Mouse (Mus musculus): ENCODE results near the gene Grb10. TPM values are rescaled to one million over a fixed set of nuclear protein-coding genes. Genes with fewer than 3 reads are reported as not detected.

Gene Grb10
- polyA plus RNA-seq, 2 experiments = 243 to 644 TPM

- no peak for ATAC-seq (ENCODE audit: low FRiP score, low read depth)
- 83% methylated on average over 5 of the region's 5 CpGs for WGBS
- H3K9me3 ChIP-seq (ENCODE audit: control insufficient read depth, low read length) = no peaks in the 10 kb centered on the region
- no peak overlapping the region for H3K9ac ChIP-seq (ENCODE audit: low read depth, low read length, severe bottlenecking)
- no peak overlapping the region for H3K4me2 ChIP-seq (replicated peaks; ENCODE audit: low read depth, low read length, severe bottlenecking)
- H3K4me1 ChIP-seq (ENCODE audit: control insufficient read depth, insufficient read depth, low read length) = peaks cover 10% of the 10 kb centered on the region; the same call in 1 of the 2 replicates
- no peak overlapping the region for H3K4me3 ChIP-seq (replicated peaks; ENCODE audit: low read length)
- TF ChIP-seq POLR2A (IDR thresholded peaks at IDR 0.05; ENCODE audit: borderline replicate concordance, extremely low read depth, insufficient read depth, insufficient read length) = no peak
- no peaks in the 10 kb centered on the region for H3K27me3 ChIP-seq (ENCODE audit: control insufficient read depth, insufficient read depth, low read length)
- DNase-seq (ENCODE audit: low spot score) = no peak
- H3K36me3 ChIP-seq (ENCODE audit: control insufficient read depth, insufficient read depth, low read length) = peaks cover 86% of the 10 kb centered on the region
- H3K27ac ChIP-seq (replicated peaks; ENCODE audit: low read depth, low read length) = no peak overlapping the region
Measured at GRCm38 (mm10) chr11:11940833-11941681, 97.4 kb downstream of the Grb10 start.

GRCm38 (mm10) chr11:11939611-11940010 is 98.9 kb downstream of the Grb10 start:
- WGBS = 70% methylated on average over 3 of the region's 3 CpGs

GRCm38 (mm10) chr11:11938591-11938990 is 99.9 kb downstream of the Grb10 start:
- Histone ChIP-seq H3K9ac (ENCODE audit: low read depth, low read length, severe bottlenecking) (no peak overlapping the region), H3K27me3 (ENCODE audit: control insufficient read depth, insufficient read depth, low read length) (no peaks in the 10 kb centered on the region), H3K27ac (replicated peaks; ENCODE audit: low read depth, low read length) (no peak overlapping the region; the same call in 1 of the 2 replicates), H3K4me1 (ENCODE audit: control insufficient read depth, insufficient read depth, low read length) (peaks cover 10% of the 10 kb centered on the region; the same call in 1 of the 2 replicates), H3K36me3 (ENCODE audit: control insufficient read depth, insufficient read depth, low read length) (peaks cover 86% of the 10 kb centered on the region), H3K4me2 (replicated peaks; ENCODE audit: low read depth, low read length, severe bottlenecking) (no peak overlapping the region), H3K4me3 (replicated peaks; ENCODE audit: low read length) (no peak overlapping the region), H3K9me3 (ENCODE audit: control insufficient read depth, low read length) (no peaks in the 10 kb centered on the region)
- WGBS = 90% methylated on average over 1 of the region's 1 CpGs
- no peak for ATAC-seq (ENCODE audit: low FRiP score, low read depth)
- TF ChIP-seq POLR2A (IDR thresholded peaks at IDR 0.05; ENCODE audit: borderline replicate concordance, extremely low read depth, insufficient read depth, insufficient read length) = no peak
- no peak for DNase-seq (ENCODE audit: low spot score)

More at GRCm38 (mm10) chr11:11939611-11940010, 98.9 kb downstream of the Grb10 start:
- no peak for DNase-seq (ENCODE audit: low spot score)
- Histone ChIP-seq H3K36me3 (ENCODE audit: control insufficient read depth, insufficient read depth, low read length) (peaks cover 88% of the 10 kb centered on the region), H3K9ac (ENCODE audit: low read depth, low read length, severe bottlenecking) (no peak overlapping the region), H3K27me3 (ENCODE audit: control insufficient read depth, insufficient read depth, low read length) (no peaks in the 10 kb centered on the region), H3K9me3 (ENCODE audit: control insufficient read depth, low read length) (no peaks in the 10 kb centered on the region), H3K4me2 (replicated peaks; ENCODE audit: low read depth, low read length, severe bottlenecking) (no peak overlapping the region), H3K27ac (replicated peaks; ENCODE audit: low read depth, low read length) (no peak overlapping the region), H3K4me1 (ENCODE audit: control insufficient read depth, insufficient read depth, low read length) (peaks cover 10% of the 10 kb centered on the region; the same call in 1 of the 2 replicates), H3K4me3 (replicated peaks; ENCODE audit: low read length) (no peak overlapping the region)
- no peak for TF ChIP-seq POLR2A (IDR thresholded peaks at IDR 0.05; ENCODE audit: borderline replicate concordance, extremely low read depth, insufficient read depth, insufficient read length)
- ATAC-seq (ENCODE audit: low FRiP score, low read depth) = no peak

DNA sequence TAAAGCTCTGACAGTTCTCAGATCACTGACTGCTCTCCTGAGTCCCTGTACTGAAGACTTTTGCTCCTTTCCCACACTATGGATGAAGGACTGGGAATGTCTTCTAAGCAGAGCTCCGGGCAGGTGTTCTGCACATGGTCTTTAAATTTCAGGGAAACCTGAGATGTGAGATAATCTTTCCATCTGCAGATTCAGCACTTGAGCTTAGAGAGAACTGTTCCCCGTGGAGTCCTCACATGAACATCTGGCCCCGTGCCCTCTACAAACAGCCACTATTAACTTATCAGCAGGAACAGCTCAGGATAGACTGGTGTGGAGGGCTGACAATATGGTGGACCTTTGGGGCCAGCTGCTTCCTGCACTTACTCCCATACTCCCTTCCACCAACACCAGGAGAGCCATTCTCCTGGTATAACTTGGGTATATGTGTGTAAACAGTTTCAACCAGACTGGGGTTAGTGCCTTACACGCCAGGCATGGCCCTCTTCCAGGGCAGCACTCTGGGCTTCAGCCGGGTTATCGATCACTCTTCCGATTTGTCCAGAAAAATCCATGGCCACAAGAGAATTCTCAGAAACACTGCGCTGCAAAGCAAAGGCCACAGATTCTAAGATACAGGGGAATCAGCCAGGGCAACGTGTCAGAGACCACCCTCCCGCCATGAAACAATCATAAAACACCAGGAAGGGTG is 101.0 kb downstream of the Grb10 start:
- H3K9ac ChIP-seq (ENCODE audit: low read depth, low read length, severe bottlenecking) = no peak overlapping the region
- WGBS = 62% methylated on average over 10 of the region's 10 CpGs
- DNase-seq (ENCODE audit: low spot score) (peak; percentile 79), ATAC-seq (ENCODE audit: low FRiP score, low read depth) (peak; percentile 89)
- H3K9me3 ChIP-seq (ENCODE audit: control insufficient read depth, low read length) = no peaks in the 10 kb centered on the region
- H3K27ac ChIP-seq (replicated peaks; ENCODE audit: low read depth, low read length) = peak overlapping the region; percentile 50; the same call in 1 of the 2 replicates
- H3K27me3 ChIP-seq (ENCODE audit: control insufficient read depth, insufficient read depth, low read length) = no peaks in the 10 kb centered on the region
- H3K4me2 ChIP-seq (replicated peaks; ENCODE audit: low read depth, low read length, severe bottlenecking) = no peak overlapping the region
- peaks cover 6% of the 10 kb centered on the region; the same call in 1 of the 2 replicates for H3K4me1 ChIP-seq (ENCODE audit: control insufficient read depth, insufficient read depth, low read length)
- no peak for TF ChIP-seq POLR2A (IDR thresholded peaks at IDR 0.05; ENCODE audit: borderline replicate concordance, extremely low read depth, insufficient read depth, insufficient read length)
- no peak overlapping the region for H3K4me3 ChIP-seq (replicated peaks; ENCODE audit: low read length)
- H3K36me3 ChIP-seq (ENCODE audit: control insufficient read depth, insufficient read depth, low read length) = peaks cover 88% of the 10 kb centered on the region

- H3K9ac ChIP-seq (ENCODE audit: low read depth, low read length, severe bottlenecking) = no peak overlapping the region
- ATAC-seq (ENCODE audit: low FRiP score, low read depth) (no peak), DNase-seq (ENCODE audit: low spot score) (no peak)
- no peak for TF ChIP-seq POLR2A (IDR thresholded peaks at IDR 0.05; ENCODE audit: borderline replicate concordance, extremely low read depth, insufficient read depth, insufficient read length)
- peaks cover 9% of the 10 kb centered on the region; the same call in 1 of the 2 replicates for H3K4me1 ChIP-seq (ENCODE audit: control insufficient read depth, insufficient read depth, low read length)
- H3K27ac ChIP-seq (replicated peaks; ENCODE audit: low read depth, low read length) = no peak overlapping the region
- 71% methylated on average over 8 of the region's 8 CpGs for WGBS
- H3K9me3 ChIP-seq (ENCODE audit: control insufficient read depth, low read length) = no peaks in the 10 kb centered on the region
- H3K4me3 ChIP-seq (replicated peaks; ENCODE audit: low read length) = no peak overlapping the region
- no peaks in the 10 kb centered on the region for H3K27me3 ChIP-seq (ENCODE audit: control insufficient read depth, insufficient read depth, low read length)
- no peak overlapping the region for H3K4me2 ChIP-seq (replicated peaks; ENCODE audit: low read depth, low read length, severe bottlenecking)
- H3K36me3 ChIP-seq (ENCODE audit: control insufficient read depth, insufficient read depth, low read length) = peaks cover 76% of the 10 kb centered on the region
Measured at GRCm38 (mm10) chr11:11934808-11935207, 103.7 kb downstream of the Grb10 start.
